In the genomic region with DNA sequence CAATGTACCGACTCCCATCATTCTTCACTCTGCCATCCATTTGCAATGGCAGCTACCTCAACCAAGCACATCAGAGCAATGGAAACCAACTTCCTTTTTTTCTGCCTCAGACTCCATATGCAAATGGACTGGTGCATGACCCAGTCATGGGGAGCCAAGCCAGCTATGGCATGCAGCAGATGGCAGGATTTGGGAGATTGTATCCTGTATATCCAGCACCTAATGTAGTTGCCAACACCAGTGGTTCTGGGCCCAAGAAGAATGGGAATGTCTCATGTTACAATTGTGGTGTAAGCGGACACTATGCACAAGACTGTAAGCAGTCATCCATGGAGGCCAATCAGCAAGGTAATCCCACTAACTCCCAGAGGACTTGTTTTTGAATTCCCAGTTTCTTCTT, we compare ENCODE assay signal across 16 mouse cellular contexts.
DNase-seq lines count a peak whose midpoint lies in the region.
"Had no signal": no experiment of that assay in that cellular context is flagged by ENCODE, and none has a peak within 500 bp of the region (broad histone marks: within the 10 kb centered on the region; RNA-seq: fewer than 3 reads in every experiment).

No protein-coding gene starts in this region.

- peaks cover 7% of the 10 kb centered on the region; the same call in 1 of the 2 replicates for H3K36me3 ChIP-seq in splenic B cell, adult 2 months (ENCODE audit: control insufficient read depth, insufficient read depth, low read length, poor library complexity, severe bottlenecking)

- no peaks in the 10 kb centered on the region for H3K27me3 ChIP-seq in splenic B cell, adult 2 months (ENCODE audit: control insufficient read depth, insufficient read depth, low read length, poor library complexity, severe bottlenecking)
- H3K27me3 ChIP-seq: embryonic facial prominence, embryonic 15.5 days; intestine, embryonic 15.5 days; neural tube, embryonic 13.5 days had no signal

- peak; percentile 38 to 39 for DNase-seq in cerebellum, adult 18-20 months
- no peak for DNase-seq in cerebellum, postnatal 4 days (ENCODE audit: low spot score in 2 of 2)
- peak; percentile 9 to 14 for DNase-seq in spleen, postnatal 36 days (ENCODE audit: low spot score in 2 of 2)
- no peak for DNase-seq in spleen, adult 12 weeks (ENCODE audit: low spot score)
- peak; percentile 47 to 64 for DNase-seq in cerebellum, postnatal 25 days
- DNase-seq in splenic B cell, adult 2 months (ENCODE audit: low read depth, low spot score): peak; percentile 35
- no peak for DNase-seq in frontal cortex, postnatal 10 days (ENCODE audit: low spot score in 2 of 2)
- DNase-seq in ovary, adult 18-20 months (ENCODE audit: low spot score): no peak
- DNase-seq: adrenal gland, postnatal 25 days; gastrocnemius, postnatal 10 days; left cerebral cortex, postnatal 4 days; lung, adult 2 months; thymus, adult 18-20 months had no signal

Comparison
In these comparisons a context has a peak if more than half of its experiments do, and no peak if none do; other contexts are left out.
1. DNase-seq: peak in cerebellum, adult 18-20 months (2 of 2), spleen, postnatal 36 days (2 of 2), cerebellum, postnatal 25 days (2 of 2) and splenic B cell, adult 2 months (single experiment); none in cerebellum, postnatal 4 days (0 of 2), spleen, adult 12 weeks (single experiment), frontal cortex, postnatal 10 days (0 of 2) and ovary, adult 18-20 months (single experiment).